Mouse (Mus musculus) bone marrow, adult 2 months (tissue): ENCODE data around the gene Fermt3. TPM values are rescaled to one million over a fixed set of nuclear protein-coding genes. Genes with fewer than 3 reads are reported as not detected.
A peak's percentile ranks its signal among the peaks of the same experiment; 100 is the strongest.

Experiments
- H3K27ac ChIP-seq: fragments of 200-500 bp; 2 replicates; pipeline ENCODE4 v1.5.1; 2012; ENCODE audit warnings: low read depth, mild to moderate bottlenecking, control low read depth, inconsistent platforms, low read length; ENCODE audit not compliant: control insufficient read depth, poor library complexity, insufficient read depth
- H3K4me1 ChIP-seq: fragments of 200-500 bp; 2 replicates; pipeline ENCODE4 v1.6.1; 2011; ENCODE audit warnings: low read length; ENCODE audit not compliant: control insufficient read depth, insufficient read depth
- H3K4me3 ChIP-seq: fragments of 200-500 bp; replicated peaks from 2 replicates; pipeline ENCODE3; 2011; ENCODE audit warnings: mild to moderate bottlenecking, low read depth, low read length, control low read depth; ENCODE audit not compliant: control insufficient read depth
- CTCF ChIP-seq: fragments of 200-500 bp; IDR thresholded peaks from 2 replicates; pipeline ENCODE4 v1.5.1; 2011; ENCODE audit warnings: low read length, control low read depth; ENCODE audit not compliant: control insufficient read depth, insufficient read depth
- POLR2A ChIP-seq: fragments of 200-500 bp; IDR thresholded peaks from 2 replicates; pipeline ENCODE4 v1.6.1; 2011; ENCODE audit warnings: low read depth, mild to moderate bottlenecking, control low read depth, low read length, borderline replicate concordance; ENCODE audit not compliant: control insufficient read depth
- WGBS: fragments of 180-500 bp; shearing (Covaris S2); methylation state at CpG from one replicate; pipeline ENCODE4 v1.1.7; 2018; 5-methylcytosine and 5-hydroxymethylcytosine counted together
- polyA plus RNA-seq: library from polyadenylated mRNA; stranded (reverse); fragments of >200 nt; gene quantifications from 2 replicates; pipeline ENCODE4 v1.2.4, GENCODE M21; 2011; ENCODE audit warnings: low replicate concordance; ENCODE audit not compliant: missing spikeins, insufficient read depth, insufficient read length

Fermt3 gene
- polyA plus RNA-seq, 1 experiment, result 202 TPM

DNA sequence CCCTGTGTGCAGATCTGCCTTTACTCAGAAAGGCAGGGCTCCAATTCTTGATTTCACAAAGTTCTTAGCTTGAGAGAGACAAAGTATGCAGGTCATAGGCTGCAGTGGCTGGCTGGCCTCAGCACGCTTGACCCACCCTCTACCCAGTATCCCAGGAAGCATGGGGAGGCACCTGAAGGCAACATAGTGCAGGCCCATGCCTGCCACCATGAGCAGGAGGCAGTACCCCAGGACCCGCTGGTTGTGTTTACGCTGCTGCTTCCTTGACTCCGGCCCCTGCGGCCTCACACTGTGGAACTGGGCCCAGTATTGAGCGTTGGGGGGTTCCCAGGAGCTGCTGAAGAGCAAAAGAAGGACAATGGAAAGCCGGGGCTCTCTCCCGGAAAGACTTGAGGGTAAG lies 30.0 kb downstream of the Fermt3 start:
- TF ChIP-seq CTCF (no peak), POLR2A (no peak)
- Histone ChIP-seq H3K27ac (no peak overlapping the region), H3K4me3 (no peak overlapping the region), H3K4me1 (peaks cover 4% of the 10 kb centered on the region)
- WGBS, result 91% methylated on average over 8 of the region's 8 CpGs

DNA sequence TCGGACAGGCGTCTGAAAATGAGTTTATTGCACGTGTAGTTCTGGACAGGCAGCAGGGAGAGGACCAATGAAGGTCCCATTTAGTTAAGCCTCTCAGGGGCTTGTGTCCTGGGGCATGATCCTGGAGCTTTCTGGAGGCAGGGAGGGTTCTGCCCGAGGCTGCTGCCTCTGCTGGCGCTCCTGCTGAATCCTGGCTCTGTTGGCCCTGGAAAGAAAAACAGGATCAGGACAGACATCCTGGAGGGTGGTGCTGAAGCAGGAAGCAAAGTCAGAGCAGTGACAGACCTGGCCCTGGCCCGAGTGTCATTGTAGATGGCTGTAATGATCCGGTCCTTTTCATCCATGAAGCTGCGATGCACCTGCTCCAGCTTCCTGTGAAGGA lies 31.4 kb downstream of the Fermt3 start:
- H3K27ac ChIP-seq, result no peak overlapping the region
- H3K4me1 ChIP-seq, result peaks cover 3% of the 10 kb centered on the region
- no peak for TF ChIP-seq CTCF
- peak overlapping the region; percentile 58 for H3K4me3 ChIP-seq
- 15% methylated on average over 8 of the region's 8 CpGs for WGBS

DNA sequence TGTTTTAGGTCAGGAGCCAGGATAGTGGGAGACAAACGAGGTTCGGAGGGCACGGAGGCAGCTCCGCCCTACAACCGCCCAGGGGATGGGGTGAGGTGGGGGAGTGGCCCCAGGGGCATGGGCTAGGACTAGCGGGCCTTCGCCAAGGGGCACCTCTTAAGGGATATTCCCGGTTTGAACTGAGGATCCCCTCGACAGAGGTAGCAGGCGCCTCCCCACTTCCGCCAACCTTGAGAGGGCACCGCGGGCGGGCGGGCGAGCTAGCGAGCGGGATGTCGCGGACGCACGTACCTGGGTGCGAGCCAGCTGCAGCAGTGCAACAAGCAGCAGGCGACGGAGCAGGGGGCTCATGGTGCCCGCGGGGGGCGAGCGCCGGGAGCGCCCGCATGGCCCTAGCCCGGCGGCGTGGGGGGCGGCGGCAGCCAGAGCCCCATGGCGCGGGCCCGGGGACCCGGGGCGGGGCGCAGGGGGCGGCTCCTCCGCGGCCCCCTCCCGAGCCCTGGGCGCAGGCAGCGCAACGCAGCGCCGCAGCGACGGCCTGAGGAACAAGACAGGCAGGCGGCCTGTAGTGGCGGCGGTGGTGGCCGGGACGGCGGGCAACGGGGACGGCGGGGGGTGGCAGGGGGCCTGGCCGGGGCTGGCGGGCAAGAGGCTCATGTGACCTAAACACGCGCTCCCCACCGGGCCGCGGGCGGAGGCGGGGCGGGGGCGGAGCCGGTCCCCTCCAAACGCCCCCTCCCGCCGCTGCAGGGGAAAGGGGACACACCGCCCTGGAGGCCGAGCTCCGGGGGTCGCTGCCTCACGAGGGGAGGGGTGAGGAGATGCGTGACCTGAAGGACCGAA lies 32.0 kb downstream of the Fermt3 start, which contains the start of gene Vegfb:
Vegfb (minus strand) TSS at position 591 of the 843 bp plus-strand sequence.
- Histone ChIP-seq H3K27ac (peak within 1 kb of the TSS; percentile 29; the same call in 1 of the 2 replicates), H3K4me1 (peaks cover 3% of the 10 kb centered on the region), H3K4me3 (peak within 1 kb of the TSS; percentile 62)
- 1% methylated on average over 84 of the region's 85 CpGs for WGBS
- TF ChIP-seq POLR2A, result no peak; the same call in 1 of the 2 replicates
- no peak for TF ChIP-seq CTCF

DNA sequence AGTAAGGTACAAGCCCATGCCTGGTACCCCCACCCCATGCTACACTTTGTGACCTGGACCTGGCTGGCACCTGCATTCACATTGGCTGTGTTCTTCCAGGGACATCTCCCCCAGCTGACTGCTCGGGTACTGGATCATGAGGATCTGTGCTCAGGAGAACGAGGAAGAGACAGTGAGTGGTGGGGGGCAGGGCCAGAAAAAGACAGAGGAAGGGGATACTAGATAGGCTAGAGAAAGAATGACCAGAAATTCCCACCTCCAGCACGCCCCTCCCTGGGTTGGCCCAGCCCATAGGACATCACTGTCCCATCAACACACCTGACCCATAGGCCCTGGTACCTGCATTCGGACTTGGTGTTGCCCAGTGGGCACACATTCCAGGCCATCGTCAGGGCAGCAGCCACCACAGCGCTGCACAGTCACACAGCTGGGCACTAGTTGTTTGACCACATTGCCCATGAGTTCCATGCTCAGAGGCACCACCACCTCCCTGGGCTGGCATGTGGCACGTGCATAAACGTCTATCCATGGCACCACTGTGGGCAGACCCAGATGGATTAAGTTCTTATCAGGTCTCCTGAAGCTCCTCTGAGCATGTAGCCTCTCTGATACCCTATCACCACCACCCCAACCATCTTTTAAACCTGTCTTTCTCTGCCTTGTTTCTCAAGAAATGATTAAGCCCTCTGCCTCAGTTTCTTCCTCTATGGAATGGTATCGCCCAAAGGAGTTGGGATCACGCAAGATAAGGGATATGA lies 33.1 kb downstream of the Fermt3 start:
- TF ChIP-seq CTCF (no peak), POLR2A (no peak)
- Histone ChIP-seq H3K4me3 (no peak overlapping the region), H3K4me1 (peaks cover 3% of the 10 kb centered on the region), H3K27ac (no peak overlapping the region)
- WGBS, result 63% methylated on average over 10 of the region's 10 CpGs

DNA sequence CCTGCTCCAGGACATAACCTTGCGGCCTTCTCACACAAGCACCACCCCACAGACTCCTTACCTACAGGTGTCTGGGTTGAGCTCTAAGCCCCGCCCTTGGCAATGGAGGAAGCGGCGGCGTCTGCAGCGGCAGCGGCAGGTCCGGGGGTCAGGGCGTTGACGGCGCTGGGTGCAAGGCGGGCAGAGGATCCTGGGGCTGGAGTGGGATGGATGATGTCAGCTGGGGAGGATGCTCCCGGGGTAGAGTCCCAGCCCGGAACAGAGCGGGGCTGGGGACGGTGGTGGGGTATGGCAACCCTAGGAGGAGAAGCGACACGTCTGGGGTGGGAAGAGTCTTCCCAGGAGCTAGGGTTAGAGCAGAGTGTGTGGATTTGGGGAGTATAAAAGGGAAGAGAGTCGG lies 34.0 kb downstream of the Fermt3 start:
- Histone ChIP-seq H3K4me1 (peaks cover 3% of the 10 kb centered on the region), H3K27ac (no peak overlapping the region), H3K4me3 (no peak overlapping the region)
- 95% methylated on average over 19 of the region's 19 CpGs for WGBS
- TF ChIP-seq CTCF (no peak), POLR2A (no peak)

DNA sequence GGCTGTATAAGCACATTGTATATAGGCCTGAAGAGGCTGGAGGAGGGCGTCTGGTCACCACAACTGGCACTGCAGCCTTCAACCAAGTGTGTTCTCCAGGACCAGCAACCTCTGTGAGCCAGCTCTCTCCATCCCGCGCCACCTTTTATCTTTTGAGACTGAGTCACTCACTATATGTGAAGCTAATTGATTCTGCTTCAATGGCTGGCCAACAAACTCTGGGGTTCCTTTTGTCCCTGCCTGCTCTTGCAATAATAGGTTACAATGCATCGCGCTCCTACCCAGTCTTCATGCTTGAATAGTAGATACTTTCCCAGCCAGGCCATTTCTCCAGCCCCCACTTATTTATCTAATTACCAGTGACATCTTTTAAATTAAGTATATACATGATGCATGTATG lies 35.6 kb downstream of the Fermt3 start:
- H3K4me3 ChIP-seq, result no peak overlapping the region
- WGBS, result 95% methylated on average over 5 of the region's 5 CpGs
- no peak for TF ChIP-seq CTCF
- no peak for TF ChIP-seq POLR2A
- no peak overlapping the region for H3K27ac ChIP-seq
- peaks cover 3% of the 10 kb centered on the region for H3K4me1 ChIP-seq

DNA sequence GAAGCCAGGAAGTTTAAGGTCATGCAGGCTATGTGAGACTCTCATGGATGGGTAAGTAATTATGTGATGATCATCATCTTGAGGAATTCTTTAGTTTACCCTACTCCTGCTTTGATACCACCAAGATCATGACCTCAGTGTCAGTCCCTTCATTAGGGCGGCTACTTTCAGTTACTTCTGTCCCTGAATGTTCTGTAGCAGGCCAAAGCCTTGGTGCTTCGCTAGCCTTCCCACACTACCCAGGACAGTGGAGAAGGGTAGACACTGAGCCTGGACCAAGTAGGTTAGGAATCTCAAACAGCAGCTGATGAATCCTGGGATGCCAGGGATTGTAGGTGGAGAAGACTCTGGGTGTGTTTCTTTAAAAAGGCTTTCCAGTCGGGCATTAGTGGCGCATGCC lies 37.8 kb downstream of the Fermt3 start:
- 84% methylated on average over 4 of the region's 4 CpGs for WGBS
- no peak for TF ChIP-seq CTCF
- no peak for TF ChIP-seq POLR2A
- Histone ChIP-seq H3K27ac (no peak overlapping the region), H3K4me1 (peaks cover 3% of the 10 kb centered on the region), H3K4me3 (no peak overlapping the region)

DNA sequence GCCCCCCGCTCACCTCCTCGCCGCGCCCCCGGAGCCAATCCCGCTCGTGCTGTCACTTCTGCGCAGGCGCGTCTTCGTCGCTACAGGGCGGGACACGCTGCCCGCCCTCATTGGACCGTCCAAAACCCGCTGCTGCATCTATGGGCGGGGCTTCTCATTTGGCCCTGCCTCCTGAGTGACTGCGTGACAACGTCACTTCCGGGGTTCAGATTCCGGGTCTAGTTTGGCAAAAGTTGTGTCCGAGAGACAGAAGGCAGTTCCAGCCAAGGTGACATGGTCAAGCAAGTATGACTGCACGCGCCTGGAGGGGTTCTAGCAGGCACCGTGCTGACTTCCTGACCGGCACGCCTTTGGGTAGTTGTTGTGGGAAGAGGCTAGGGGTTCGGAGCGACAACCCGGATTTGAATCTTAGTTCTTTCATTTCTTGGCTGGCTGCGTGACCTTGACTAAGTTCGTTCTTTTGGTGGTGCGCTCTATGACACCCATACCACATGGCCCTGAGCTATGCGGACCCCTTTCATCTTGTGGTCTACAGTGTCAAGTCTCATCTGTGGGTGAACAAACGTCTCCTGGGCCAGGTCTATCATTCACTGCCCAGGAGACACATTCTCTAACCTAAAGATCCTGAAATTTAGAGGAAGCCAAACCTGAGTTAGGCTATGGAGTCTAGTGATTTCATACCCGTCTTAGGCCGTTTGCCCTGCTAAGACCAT lies 38.7 kb downstream of the Fermt3 start, which contains the start of gene Fkbp2:
Fkbp2 (minus strand) TSS at position 121 of the 713 bp plus-strand sequence.
- Histone ChIP-seq H3K4me3 (peak within 1 kb of the TSS; percentile 86), H3K4me1 (peaks cover 3% of the 10 kb centered on the region; the same call in 1 of the 2 replicates), H3K27ac (peak within 1 kb of the TSS; percentile 80)
- TF ChIP-seq CTCF (no peak), POLR2A (peak; percentile 86)
- under 1% methylated on average over 38 of the region's 38 CpGs for WGBS
